Mouse (Mus musculus): ENCODE results near the gene Gm17019.
"Not testable (repeated sequence)": the region's sequence is repeated elsewhere in the genome, so short reads cannot be mapped to it uniquely, and the experiment has no call there.

Gm17019 gene

GRCm38 (mm10) chr5:14994124-14994523 lies 38.7 kb downstream of the Gm17019 start:
- not testable (repeated sequence) for DNase-seq

GRCm38 (mm10) chr5:14990375-14991158 lies 42.2 kb downstream of the Gm17019 start:
- peak; percentile 71 for DNase-seq

- not testable (repeated sequence) for DNase-seq
Measured at GRCm38 (mm10) chr5:14986649-14987387, 46.0 kb downstream of the Gm17019 start.

Measured in heart, adult 11 months (tissue).